Mouse (Mus musculus) stomach, postnatal 0 days (tissue): ENCODE results near the gene Mllt3. TPM values are rescaled to one million over a fixed set of nuclear protein-coding genes. Genes with fewer than 3 reads are reported as not detected.
A peak's percentile ranks its signal among the peaks of the same experiment; 100 is the strongest.

Experiments used
- ATAC-seq: fragments of 200-750 bp; cut with Nextera tagmentation; 2 replicates; pipeline ENCODE4 v1.8.0; 2017; ENCODE audit not compliant: low FRiP score, low TSS enrichment
- DNase-seq: peaks from one replicate; pipeline ENCODE4 v3.0.0-alpha.2; 2016; ENCODE audit warnings: low spot score
- H3K27ac ChIP-seq: fragments of 300-500 bp; sonication (generic); replicated peaks from 2 replicates; pipeline ENCODE4 v1.5.1; 2014; ENCODE audit warnings: mild to moderate bottlenecking, control low read depth
- H3K27me3 ChIP-seq: fragments of 300-500 bp; sonication (generic); 2 replicates; pipeline ENCODE4 v1.6.1; 2014; ENCODE audit warnings: low read length; ENCODE audit not compliant: control insufficient read depth, insufficient read depth
- H3K36me3 ChIP-seq: fragments of 300-500 bp; sonication (generic); 2 replicates; pipeline ENCODE4 v1.6.1; 2014; ENCODE audit warnings: low read length, mixed read lengths; ENCODE audit not compliant: control insufficient read depth, insufficient read depth
- H3K4me1 ChIP-seq: fragments of 300-500 bp; sonication (generic); replicated peaks from 2 replicates; pipeline ENCODE4 v1.6.1; 2014; ENCODE audit warnings: antibody characterized with exemption; ENCODE audit not compliant: control insufficient read depth, insufficient read depth
- H3K4me2 ChIP-seq: fragments of 300-500 bp; sonication (generic); replicated peaks from 2 replicates; pipeline ENCODE4 v1.6.1; 2014; ENCODE audit warnings: low read depth, mild to moderate bottlenecking, control low read depth, moderate library complexity
- H3K4me3 ChIP-seq: fragments of 300-500 bp; sonication (generic); 2 replicates; pipeline ENCODE4 v1.5.1; 2014; ENCODE audit warnings: low read depth, low read length, control low read depth
- H3K9ac ChIP-seq: fragments of 300-500 bp; sonication (generic); 2 replicates; pipeline ENCODE4 v1.6.1; 2014; ENCODE audit warnings: mild to moderate bottlenecking, low read length, control low read depth, mixed read lengths
- H3K9me3 ChIP-seq: fragments of 300-500 bp; sonication (generic); 2 replicates; pipeline ENCODE4 v1.6.1; 2016; ENCODE audit warnings: low read length; ENCODE audit not compliant: control insufficient read depth
- CTCF ChIP-seq: IDR thresholded peaks from 2 replicates; pipeline ENCODE4 v1.5.1; 2016; ENCODE audit warnings: antibody characterized with exemption, low read depth, mild to moderate bottlenecking, moderate library complexity
- EP300 ChIP-seq: optimal IDR thresholded peaks from 2 replicates; pipeline ENCODE3; 2016; ENCODE audit warnings: antibody characterized with exemption
- WGBS: fragments of 180-500 bp; shearing (Covaris S2); extraction: QIAGEN DNeasy Blood & Tissue Kit; methylation state at CpG from one replicate; pipeline ENCODE4 v1.1.7; 2014; 5-methylcytosine and 5-hydroxymethylcytosine counted together
- polyA plus RNA-seq: library from polyadenylated mRNA; unstranded; fragments of >200 nt; fragmentation: Nextera tagmentation; extraction: Ambion mirVana; gene quantifications from 2 replicates; pipeline ENCODE4 v1.2.1, GENCODE M21; 2015

Gene Mllt3
- polyA plus RNA-seq, 1 experiment from 2014 or later: 82.9 TPM

DNA sequence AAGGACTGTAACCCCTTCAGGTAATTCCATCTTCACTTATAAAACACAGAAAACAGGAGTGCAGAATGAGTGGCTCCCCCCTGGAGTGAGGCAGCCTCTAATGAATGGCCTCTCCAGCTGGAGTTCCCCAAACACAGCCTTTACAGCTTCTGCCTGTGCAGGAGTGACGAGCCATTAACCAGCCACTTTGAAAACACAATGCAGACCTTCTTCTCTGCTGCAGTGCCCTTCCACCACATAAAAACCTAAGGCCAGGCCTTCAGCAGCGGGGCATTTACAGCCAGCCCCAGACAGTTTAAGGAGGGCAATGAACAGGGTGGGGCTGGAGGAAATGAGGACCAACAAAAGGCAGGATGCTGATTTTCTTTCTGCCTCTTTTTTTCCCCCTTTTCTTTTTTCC, 198.9 kb downstream of the Mllt3 start:
- no peak overlapping the region for H3K4me3 ChIP-seq
- H3K27ac ChIP-seq: no peak overlapping the region
- ATAC-seq: no peak
- H3K36me3 ChIP-seq: no peaks in the 10 kb centered on the region
- H3K4me2 ChIP-seq: no peak overlapping the region
- no peak overlapping the region for H3K9ac ChIP-seq
- no peaks in the 10 kb centered on the region for H3K9me3 ChIP-seq
- H3K4me1 ChIP-seq: no peaks in the 10 kb centered on the region
- 69% methylated on average over 2 of the region's 2 CpGs for WGBS
- H3K27me3 ChIP-seq: no peaks in the 10 kb centered on the region
- TF ChIP-seq EP300 (no peak), CTCF (no peak)
- DNase-seq: no peak

DNA sequence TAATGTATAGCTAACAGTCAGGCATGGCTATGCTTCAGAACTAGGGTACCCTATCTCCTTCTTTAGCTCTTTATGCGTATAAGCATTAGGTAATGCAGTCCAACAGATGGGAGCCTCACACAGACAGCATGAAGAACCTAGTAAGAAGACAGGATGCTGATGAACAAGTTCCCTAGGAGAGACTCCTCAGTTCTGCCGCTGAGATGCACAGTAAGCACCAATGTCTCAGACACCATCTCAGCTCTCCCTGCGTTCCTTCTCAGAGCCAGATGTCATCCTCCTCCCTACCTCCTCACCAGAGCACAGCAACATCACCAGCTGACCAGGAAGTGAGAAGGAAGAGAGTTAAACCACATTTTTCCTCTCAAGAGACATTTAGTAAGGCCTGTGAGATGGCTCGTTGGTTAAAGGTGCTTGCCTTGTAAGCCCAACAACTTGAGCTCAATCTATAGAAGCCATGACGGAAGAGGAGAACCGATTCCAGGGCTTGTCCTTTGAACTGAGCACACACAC, 202.3 kb downstream of the Mllt3 start:
- WGBS: 88% methylated on average over 6 of the region's 6 CpGs
- H3K4me1 ChIP-seq: no peaks in the 10 kb centered on the region
- H3K36me3 ChIP-seq: no peaks in the 10 kb centered on the region
- no peak overlapping the region for H3K4me3 ChIP-seq
- no peaks in the 10 kb centered on the region for H3K27me3 ChIP-seq
- no peak overlapping the region for H3K27ac ChIP-seq
- TF ChIP-seq CTCF (no peak), EP300 (no peak)
- no peaks in the 10 kb centered on the region for H3K9me3 ChIP-seq
- ATAC-seq: no peak
- H3K4me2 ChIP-seq: no peak overlapping the region
- DNase-seq: no peak
- no peak overlapping the region for H3K9ac ChIP-seq

DNA sequence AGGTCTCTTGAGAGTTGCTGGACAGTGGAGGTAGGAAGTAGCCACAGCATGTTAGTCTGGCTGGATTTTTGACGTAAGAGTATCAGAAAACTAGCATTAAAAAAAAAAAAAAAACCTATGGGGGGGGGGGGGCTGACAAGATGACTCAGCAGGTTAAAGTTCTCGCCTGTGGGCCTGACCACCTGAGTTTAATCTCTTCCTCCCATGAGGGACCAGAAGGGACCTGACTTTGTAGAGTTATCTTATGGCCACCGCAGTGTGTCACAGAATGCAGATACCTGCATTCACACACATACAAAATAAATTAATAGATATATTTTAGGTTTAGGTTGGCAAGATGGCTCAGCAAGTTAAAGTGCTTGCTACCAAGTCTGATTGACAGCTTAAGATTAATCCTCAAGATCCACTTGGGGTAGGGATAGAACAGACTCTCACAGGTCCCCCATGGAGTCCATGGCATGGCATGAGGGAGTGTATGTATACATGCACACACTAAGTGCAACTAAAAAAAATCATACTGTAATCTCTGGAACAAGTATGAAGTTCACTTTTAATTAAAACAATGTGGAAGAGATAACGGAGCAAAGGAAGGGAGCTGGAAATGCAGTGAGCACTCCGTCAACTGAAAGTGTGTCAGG, 203.6 kb downstream of the Mllt3 start:
- no peak for TF ChIP-seq CTCF
- no peak for TF ChIP-seq EP300
- 92% methylated on average over 5 of the region's 5 CpGs for WGBS
- ATAC-seq: no peak

DNA sequence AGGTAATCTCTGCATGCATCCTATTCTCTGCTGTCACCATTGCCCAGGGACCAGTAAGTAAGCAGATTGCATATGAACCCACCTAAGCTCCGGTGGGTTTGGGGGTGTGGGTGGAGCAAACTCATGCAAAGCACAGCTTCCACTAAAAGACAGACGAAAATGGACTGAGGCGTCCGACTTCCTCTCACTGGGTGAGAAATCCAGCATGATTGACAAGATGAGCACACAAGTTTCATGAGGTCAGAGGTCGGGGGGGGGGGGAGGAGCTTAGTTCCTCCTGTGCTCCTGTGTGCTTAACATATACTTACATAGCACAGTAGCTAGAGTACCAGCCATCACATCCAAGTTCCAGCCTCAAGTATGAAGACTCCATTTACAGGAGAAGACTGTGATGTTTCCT, 206.8 kb downstream of the Mllt3 start:
- Histone ChIP-seq H3K4me3 (no peak overlapping the region), H3K4me2 (no peak overlapping the region), H3K36me3 (no peaks in the 10 kb centered on the region), H3K4me1 (no peaks in the 10 kb centered on the region), H3K9ac (no peak overlapping the region), H3K9me3 (no peaks in the 10 kb centered on the region), H3K27me3 (no peaks in the 10 kb centered on the region), H3K27ac (no peak overlapping the region)
- no peak for ATAC-seq
- DNase-seq: no peak
- TF ChIP-seq EP300 (no peak), CTCF (no peak)
- 84% methylated on average over 5 of the region's 5 CpGs for WGBS

More for the DNA sequence above, 203.6 kb downstream of the Mllt3 start:
- Histone ChIP-seq H3K27me3 (no peaks in the 10 kb centered on the region), H3K9ac (no peak overlapping the region), H3K9me3 (no peaks in the 10 kb centered on the region), H3K4me2 (no peak overlapping the region), H3K4me1 (no peaks in the 10 kb centered on the region), H3K4me3 (no peak overlapping the region), H3K27ac (no peak overlapping the region), H3K36me3 (no peaks in the 10 kb centered on the region)
- no peak for DNase-seq

DNA sequence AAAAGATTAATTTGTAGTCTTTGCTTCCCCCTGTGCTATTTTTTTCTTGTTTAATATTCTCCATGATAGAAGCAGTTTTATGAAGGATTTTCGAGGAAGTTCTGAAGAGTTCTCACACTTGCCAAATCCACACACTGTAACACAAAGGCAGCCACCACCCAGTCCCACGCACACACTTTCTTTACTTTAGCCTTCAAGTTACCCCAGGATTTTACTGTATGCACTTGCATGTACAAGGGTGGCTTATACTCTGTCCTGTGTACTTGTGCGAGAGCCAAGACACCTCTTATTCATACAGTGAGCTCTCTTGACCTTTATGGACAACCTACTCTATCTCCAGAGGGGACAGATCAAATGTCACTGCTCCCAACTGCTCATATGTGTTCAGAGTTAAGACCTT, 209.5 kb downstream of the Mllt3 start:
- H3K9me3 ChIP-seq: no peaks in the 10 kb centered on the region
- WGBS: 45% methylated on average over 3 of the region's 3 CpGs
- no peak for ATAC-seq
- H3K4me3 ChIP-seq: no peak overlapping the region
- DNase-seq: no peak
- H3K4me2 ChIP-seq: no peak overlapping the region
- no peak overlapping the region for H3K9ac ChIP-seq
- TF ChIP-seq CTCF (no peak), EP300 (no peak)
- 0 out of 2 replicates have a peak overlapping the region, but pooled peaks have one; percentile 30 for H3K27ac ChIP-seq
- H3K27me3 ChIP-seq: no peaks in the 10 kb centered on the region
- no peaks in the 10 kb centered on the region for H3K4me1 ChIP-seq
- H3K36me3 ChIP-seq: no peaks in the 10 kb centered on the region

DNA sequence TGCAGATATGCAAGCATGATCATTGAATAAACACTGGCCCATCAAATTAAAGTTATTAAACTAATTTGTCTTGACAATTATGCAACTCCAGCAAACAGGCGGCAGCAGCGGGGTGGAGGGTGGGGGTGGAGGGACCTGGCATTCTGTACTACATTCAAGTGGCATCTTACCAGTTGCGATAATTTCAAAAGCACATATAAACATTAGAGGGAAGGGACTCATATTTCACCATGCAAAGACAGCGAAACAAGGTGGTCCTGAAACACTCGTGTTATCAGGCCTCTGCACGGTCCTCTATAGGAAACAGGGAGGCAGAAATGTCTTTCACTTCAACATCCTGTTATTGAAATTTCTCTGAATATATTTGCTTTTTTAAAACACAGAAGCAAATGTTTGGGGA, 210.0 kb downstream of the Mllt3 start:
- Histone ChIP-seq H3K27me3 (no peaks in the 10 kb centered on the region), H3K9ac (no peak overlapping the region), H3K36me3 (no peaks in the 10 kb centered on the region), H3K4me2 (no peak overlapping the region), H3K4me3 (no peak overlapping the region), H3K4me1 (no peaks in the 10 kb centered on the region), H3K9me3 (no peaks in the 10 kb centered on the region), H3K27ac (no peak overlapping the region)
- TF ChIP-seq CTCF: no peak
- no peak for TF ChIP-seq EP300
- ATAC-seq (no peak), DNase-seq (no peak)
- 75% methylated on average over 6 of the region's 6 CpGs for WGBS
